Mouse (Mus musculus) lung, postnatal 0 days (tissue): ENCODE results near the gene Hoxd12. TPM values are rescaled to one million over a fixed set of nuclear protein-coding genes. Genes with fewer than 3 reads are reported as not detected.

ENCODE experiments used
- ATAC-seq: fragments of 200-750 bp; cut with Nextera tagmentation; 2 replicates; pipeline ENCODE4 v1.8.0; 2017; ENCODE audit warnings: moderate library complexity
- DNase-seq: peaks from one replicate; pipeline ENCODE4 v3.0.0-alpha.2; 2016; ENCODE audit warnings: low spot score
- H3K27ac ChIP-seq: fragments of 300-500 bp; sonication (generic); 2 replicates; pipeline ENCODE4 v1.5.1; 2014; ENCODE audit warnings: antibody characterized with exemption, mild to moderate bottlenecking, low read length, mixed read lengths
- H3K27me3 ChIP-seq: fragments of 300-500 bp; sonication (generic); replicated peaks from 2 replicates; pipeline ENCODE4 v1.6.1; 2014; ENCODE audit warnings: low read length, mixed read lengths; ENCODE audit not compliant: insufficient read depth
- H3K36me3 ChIP-seq: fragments of 300-500 bp; sonication (generic); 2 replicates; pipeline ENCODE4 v1.6.1; 2014; ENCODE audit warnings: low read length, mixed read lengths; ENCODE audit not compliant: insufficient read depth
- H3K4me1 ChIP-seq: fragments of 300-500 bp; sonication (generic); 2 replicates; pipeline ENCODE4 v1.6.1; 2014; ENCODE audit warnings: antibody characterized with exemption, low read depth, low read length, mixed read lengths; ENCODE audit not compliant: insufficient read depth
- H3K4me2 ChIP-seq: fragments of 300-500 bp; sonication (generic); replicated peaks from 2 replicates; pipeline ENCODE4 v1.6.1; 2014; ENCODE audit warnings: low read depth, mild to moderate bottlenecking, low read length, moderate library complexity, mixed read lengths
- H3K4me3 ChIP-seq: fragments of 300-500 bp; sonication (generic); 2 replicates; pipeline ENCODE4 v1.5.1; 2014; ENCODE audit warnings: low read depth, low read length
- H3K9ac ChIP-seq: fragments of 300-500 bp; sonication (generic); replicated peaks from 2 replicates; pipeline ENCODE4 v1.6.1; 2014; ENCODE audit warnings: low read depth, mild to moderate bottlenecking
- H3K9me3 ChIP-seq: fragments of 300-500 bp; sonication (generic); 2 replicates; pipeline ENCODE4 v1.6.1; 2016; ENCODE audit warnings: low read length, mixed read lengths
- CTCF ChIP-seq: IDR thresholded peaks from 2 replicates; pipeline ENCODE4 v1.5.1; 2016; ENCODE audit warnings: antibody characterized with exemption, mild to moderate bottlenecking
- EP300 ChIP-seq: IDR thresholded peaks from 2 replicates; pipeline ENCODE4 v1.6.1; 2016; ENCODE audit warnings: antibody characterized with exemption, mild to moderate bottlenecking, control low read depth
- WGBS: fragments of 180-500 bp; shearing (Covaris S2); extraction: QIAGEN DNeasy Blood & Tissue Kit; methylation state at CpG from one replicate; pipeline ENCODE4 v1.1.7; 2014; 5-methylcytosine and 5-hydroxymethylcytosine counted together
- polyA plus RNA-seq: library from polyadenylated mRNA; unstranded; fragments of >200 nt; fragmentation: Nextera tagmentation; extraction: Ambion mirVana; gene quantifications from 2 replicates; pipeline ENCODE4 v1.2.1, GENCODE M21; 2015

The Hoxd12 gene
- polyA plus RNA-seq, 1 experiment from 2014 or later, result not detected

DNA sequence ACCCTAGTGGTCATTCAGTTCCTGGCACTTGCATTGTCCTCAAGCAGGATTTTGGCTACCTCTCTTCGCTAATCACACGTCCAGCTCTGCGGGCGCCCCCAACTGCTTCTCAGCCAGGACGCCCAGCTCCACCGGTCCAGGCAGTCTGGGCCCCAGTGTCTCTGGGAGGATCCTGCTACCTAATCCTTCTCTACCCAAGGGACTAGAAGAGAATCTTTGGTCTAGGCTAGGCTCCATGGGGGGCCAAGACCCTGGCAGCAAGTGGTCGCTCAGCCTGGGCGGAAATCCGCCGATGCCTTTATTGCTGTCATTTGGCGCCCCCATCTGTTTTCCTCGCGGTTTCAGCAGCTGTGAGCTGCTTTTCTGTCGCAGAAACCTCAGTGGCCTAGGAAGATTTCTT is 13.1 kb upstream of the Hoxd12 start:
- DNase-seq, result peak; percentile 50
- H3K27me3 ChIP-seq, result peaks cover 83% of the 10 kb centered on the region
- no peak overlapping the region for H3K9ac ChIP-seq
- no peak overlapping the region for H3K27ac ChIP-seq
- no peaks in the 10 kb centered on the region for H3K36me3 ChIP-seq
- H3K4me1 ChIP-seq, result 0 out of 2 replicates have a peak, but pooled peaks cover 6% of the 10 kb centered on the region
- TF ChIP-seq CTCF (peak; percentile 59), EP300 (no peak)
- WGBS, result 2% methylated on average over 14 of the region's 14 CpGs
- H3K4me2 ChIP-seq, result no peak overlapping the region
- no peaks in the 10 kb centered on the region for H3K9me3 ChIP-seq
- ATAC-seq, result no peak
- H3K4me3 ChIP-seq, result no peak overlapping the region

- H3K9me3 ChIP-seq, result no peaks in the 10 kb centered on the region
- TF ChIP-seq EP300 (no peak), CTCF (peak; percentile 79)
- WGBS, result 4% methylated on average over 18 of the region's 18 CpGs
- no peaks in the 10 kb centered on the region; the same call in 1 of the 2 replicates for H3K4me1 ChIP-seq
- H3K9ac ChIP-seq, result no peak overlapping the region
- H3K27ac ChIP-seq, result no peak overlapping the region
- no peak overlapping the region for H3K4me2 ChIP-seq
- DNase-seq (peak; percentile 58), ATAC-seq (no peak)
- H3K4me3 ChIP-seq, result no peak overlapping the region
- peaks cover 86% of the 10 kb centered on the region for H3K27me3 ChIP-seq
- no peaks in the 10 kb centered on the region for H3K36me3 ChIP-seq
Measured at GRCm38 (mm10) chr2:74663291-74663925, 11.4 kb upstream of the Hoxd12 start.

DNA sequence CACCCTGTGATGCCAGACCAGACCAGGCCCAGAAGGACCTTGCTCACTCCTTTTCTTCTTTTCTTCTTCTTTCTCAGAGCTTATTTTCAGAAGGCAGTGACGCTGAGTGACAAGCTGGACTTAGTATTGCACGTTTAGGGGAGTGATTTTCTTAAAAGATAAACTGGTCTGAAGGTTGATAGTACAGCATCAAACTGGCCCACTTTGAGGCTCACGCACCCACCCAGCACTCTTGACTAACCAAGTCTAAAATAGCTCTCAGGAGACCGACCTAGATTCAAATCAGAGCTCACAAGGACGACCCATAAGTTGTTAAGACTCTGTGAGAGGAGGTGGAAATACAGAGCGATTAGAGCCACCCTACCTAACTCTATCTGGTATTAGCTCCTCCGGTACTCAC is 8.4 kb upstream of the Hoxd12 start:
- no peak overlapping the region for H3K4me2 ChIP-seq
- H3K36me3 ChIP-seq, result no peaks in the 10 kb centered on the region
- no peak overlapping the region for H3K4me3 ChIP-seq
- H3K4me1 ChIP-seq, result no peaks in the 10 kb centered on the region; the same call in 1 of the 2 replicates
- H3K27ac ChIP-seq, result no peak overlapping the region
- WGBS, result 5% methylated on average over 7 of the region's 7 CpGs
- no peak overlapping the region for H3K9ac ChIP-seq
- ATAC-seq, result no peak
- H3K27me3 ChIP-seq, result peaks cover 87% of the 10 kb centered on the region
- no peaks in the 10 kb centered on the region for H3K9me3 ChIP-seq
- no peak for TF ChIP-seq EP300
- TF ChIP-seq CTCF, result no peak
- no peak for DNase-seq

- Histone ChIP-seq H3K4me2 (no peak overlapping the region), H3K9ac (no peak overlapping the region), H3K4me1 (no peaks in the 10 kb centered on the region; the same call in 1 of the 2 replicates), H3K9me3 (no peaks in the 10 kb centered on the region), H3K36me3 (no peaks in the 10 kb centered on the region), H3K4me3 (no peak overlapping the region), H3K27me3 (peaks cover 88% of the 10 kb centered on the region), H3K27ac (no peak overlapping the region)
- TF ChIP-seq CTCF, result no peak
- TF ChIP-seq EP300, result no peak
- DNase-seq (no peak), ATAC-seq (no peak)
- 5% methylated on average over 35 of the region's 36 CpGs for WGBS
Measured at GRCm38 (mm10) chr2:74667191-74667841, 7.5 kb upstream of the Hoxd12 start.

DNA sequence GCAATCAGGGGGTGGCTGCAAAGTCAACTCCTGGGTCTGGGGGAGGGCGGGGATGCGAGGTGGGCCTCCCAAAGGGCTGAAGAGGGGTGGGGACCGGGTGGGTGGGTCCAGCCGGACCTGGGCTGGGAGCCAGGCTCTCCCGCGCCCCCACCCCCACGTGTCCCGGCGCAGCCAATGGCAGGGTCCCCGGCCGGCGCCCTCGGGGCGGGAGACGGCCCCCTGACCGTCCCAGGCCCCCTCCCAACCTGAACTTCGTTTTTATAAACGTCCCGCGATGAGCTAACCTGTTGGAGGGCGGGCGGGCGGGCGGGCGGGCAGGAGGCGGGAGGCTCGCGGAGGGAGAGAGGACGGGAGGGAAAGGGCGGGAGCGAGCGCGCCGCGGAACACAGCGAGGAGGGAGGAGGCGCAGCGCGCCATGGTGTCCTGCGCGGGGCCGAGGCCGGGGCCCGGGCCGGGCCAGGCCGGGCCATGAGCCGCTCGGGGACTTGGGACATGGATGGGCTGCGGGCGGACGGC is 6.9 kb upstream of the Hoxd12 start, which contains the start of gene Hoxd13:
Gene Hoxd13, plus strand, starts transcription at position 469 of the 516 bp plus-strand sequence.
- ATAC-seq (peak; percentile 44; the same call in 1 of the 2 replicates), DNase-seq (no peak)
- no peak within 1 kb of the TSS for H3K27ac ChIP-seq
- H3K4me1 ChIP-seq, result peaks cover 3% of the 10 kb centered on the region
- peaks cover 88% of the 10 kb centered on the region for H3K27me3 ChIP-seq
- no peak within 1 kb of the TSS for H3K9ac ChIP-seq
- H3K4me3 ChIP-seq, result peak within 1 kb of the TSS; percentile 35
- WGBS, result 0% methylated on average over 19 of the region's 51 CpGs
- no peak for TF ChIP-seq CTCF
- TF ChIP-seq EP300, result no peak
- H3K9me3 ChIP-seq, result no peaks in the 10 kb centered on the region
- H3K4me2 ChIP-seq, result peak within 1 kb of the TSS; percentile 73
- H3K36me3 ChIP-seq, result no peaks in the 10 kb centered on the region
